Mouse (Mus musculus): ENCODE measurements around the gene Cep44. TPM values are rescaled to one million over a fixed set of nuclear protein-coding genes. Genes with fewer than 3 reads are reported as not detected.

Gene Cep44
- polyA plus RNA-seq (2014; fragmentation: Nextera tagmentation; extraction: Ambion mirVana), result 41.3 and 43.5 TPM in 2 replicates

- H3K4me3 ChIP-seq (ENCODE audit: low read length), result peak within 1 kb of the TSS; percentile 85
- peak within 1 kb of the TSS; percentile 79 for H3K27ac ChIP-seq (ENCODE audit: low read depth, low read length)
- peak within 1 kb of the TSS; percentile 66 for H3K4me2 ChIP-seq (replicated peaks; ENCODE audit: low read depth, low read length)
- H3K9me3 ChIP-seq (ENCODE audit: control insufficient read depth, low read length), result no peaks in the 10 kb centered on the region
- no peaks in the 10 kb centered on the region for H3K27me3 ChIP-seq (ENCODE audit: control insufficient read depth, insufficient read depth, low read length)
- peak within 1 kb of the TSS; percentile 75 for H3K9ac ChIP-seq (ENCODE audit: low read depth, low read length)
- under 1% methylated on average over 53 of the region's 53 CpGs for WGBS
- peaks cover 8% of the 10 kb centered on the region; the same call in 1 of the 2 replicates for H3K4me1 ChIP-seq (ENCODE audit: control insufficient read depth, insufficient read depth, low read length)
- peak; percentile 89 for ATAC-seq (ENCODE audit: low FRiP score, low TSS enrichment)
- H3K36me3 ChIP-seq (ENCODE audit: control insufficient read depth, insufficient read depth, low read length), result no peaks in the 10 kb centered on the region; the same call in 1 of the 2 replicates
Measured at GRCm38 (mm10) chr8:56550558-56551360, at the start of gene Cep44, which contains the start of gene Fbxo8. TSS of gene Cep44 (minus strand) at chr8:56551047. TSS of gene Fbxo8 (plus strand) at chr8:56551090.

GRCm38 (mm10) chr8:56591502-56591901 lies 40.7 kb upstream of the Cep44 start:
- no peaks in the 10 kb centered on the region for H3K27me3 ChIP-seq (ENCODE audit: control insufficient read depth, insufficient read depth, low read length)
- H3K4me2 ChIP-seq (replicated peaks; ENCODE audit: low read depth, low read length), result no peak overlapping the region
- H3K27ac ChIP-seq (ENCODE audit: low read depth, low read length), result no peak overlapping the region
- WGBS, result 96% methylated on average over 5 of the region's 5 CpGs
- no peaks in the 10 kb centered on the region for H3K36me3 ChIP-seq (ENCODE audit: control insufficient read depth, insufficient read depth, low read length)
- H3K9me3 ChIP-seq (ENCODE audit: control insufficient read depth, low read length), result no peaks in the 10 kb centered on the region
- H3K4me3 ChIP-seq (ENCODE audit: low read length), result no peak overlapping the region
- ATAC-seq (ENCODE audit: low FRiP score, low TSS enrichment), result no peak
- H3K9ac ChIP-seq (ENCODE audit: low read depth, low read length), result no peak overlapping the region
- H3K4me1 ChIP-seq (ENCODE audit: control insufficient read depth, insufficient read depth, low read length), result no peaks in the 10 kb centered on the region

GRCm38 (mm10) chr8:56591084-56591483 lies 40.2 kb upstream of the Cep44 start:
- Histone ChIP-seq H3K36me3 (ENCODE audit: control insufficient read depth, insufficient read depth, low read length) (no peaks in the 10 kb centered on the region), H3K9me3 (ENCODE audit: control insufficient read depth, low read length) (no peaks in the 10 kb centered on the region), H3K27ac (ENCODE audit: low read depth, low read length) (no peak overlapping the region), H3K4me2 (replicated peaks; ENCODE audit: low read depth, low read length) (no peak overlapping the region), H3K9ac (ENCODE audit: low read depth, low read length) (no peak overlapping the region), H3K4me3 (ENCODE audit: low read length) (no peak overlapping the region), H3K27me3 (ENCODE audit: control insufficient read depth, insufficient read depth, low read length) (no peaks in the 10 kb centered on the region), H3K4me1 (ENCODE audit: control insufficient read depth, insufficient read depth, low read length) (no peaks in the 10 kb centered on the region)
- no peak for ATAC-seq (ENCODE audit: low FRiP score, low TSS enrichment)
- WGBS, result 97% methylated on average over 1 of the region's 1 CpGs

- H3K9ac ChIP-seq (ENCODE audit: low read depth, low read length), result no peak overlapping the region
- WGBS, result 62% methylated on average over 2 of the region's 2 CpGs
- H3K4me1 ChIP-seq (ENCODE audit: control insufficient read depth, insufficient read depth, low read length), result no peaks in the 10 kb centered on the region
- no peak for ATAC-seq (ENCODE audit: low FRiP score, low TSS enrichment)
- H3K4me2 ChIP-seq (replicated peaks; ENCODE audit: low read depth, low read length), result no peak overlapping the region
- no peaks in the 10 kb centered on the region for H3K9me3 ChIP-seq (ENCODE audit: control insufficient read depth, low read length)
- no peak overlapping the region for H3K27ac ChIP-seq (ENCODE audit: low read depth, low read length)
- H3K4me3 ChIP-seq (ENCODE audit: low read length), result no peak overlapping the region
- no peaks in the 10 kb centered on the region for H3K27me3 ChIP-seq (ENCODE audit: control insufficient read depth, insufficient read depth, low read length)
- H3K36me3 ChIP-seq (ENCODE audit: control insufficient read depth, insufficient read depth, low read length), result no peaks in the 10 kb centered on the region
Measured at GRCm38 (mm10) chr8:56589004-56589403, 38.2 kb upstream of the Cep44 start.

GRCm38 (mm10) chr8:56582841-56583240 lies 32.0 kb upstream of the Cep44 start:
- Histone ChIP-seq H3K4me1 (ENCODE audit: control insufficient read depth, insufficient read depth, low read length) (no peaks in the 10 kb centered on the region), H3K9me3 (ENCODE audit: control insufficient read depth, low read length) (no peaks in the 10 kb centered on the region), H3K9ac (ENCODE audit: low read depth, low read length) (no peak overlapping the region), H3K4me2 (replicated peaks; ENCODE audit: low read depth, low read length) (no peak overlapping the region), H3K4me3 (ENCODE audit: low read length) (no peak overlapping the region), H3K27me3 (ENCODE audit: control insufficient read depth, insufficient read depth, low read length) (no peaks in the 10 kb centered on the region), H3K27ac (ENCODE audit: low read depth, low read length) (no peak overlapping the region), H3K36me3 (ENCODE audit: control insufficient read depth, insufficient read depth, low read length) (no peaks in the 10 kb centered on the region)
- no peak for ATAC-seq (ENCODE audit: low FRiP score, low TSS enrichment)

- Histone ChIP-seq H3K4me2 (replicated peaks; ENCODE audit: low read depth, low read length) (no peak overlapping the region), H3K4me1 (ENCODE audit: control insufficient read depth, insufficient read depth, low read length) (no peaks in the 10 kb centered on the region), H3K36me3 (ENCODE audit: control insufficient read depth, insufficient read depth, low read length) (no peaks in the 10 kb centered on the region), H3K9ac (ENCODE audit: low read depth, low read length) (no peak overlapping the region), H3K9me3 (ENCODE audit: control insufficient read depth, low read length) (no peaks in the 10 kb centered on the region), H3K27ac (ENCODE audit: low read depth, low read length) (no peak overlapping the region), H3K27me3 (ENCODE audit: control insufficient read depth, insufficient read depth, low read length) (no peaks in the 10 kb centered on the region), H3K4me3 (ENCODE audit: low read length) (no peak overlapping the region)
- 92% methylated on average over 4 of the region's 4 CpGs for WGBS
- ATAC-seq (ENCODE audit: low FRiP score, low TSS enrichment), result no peak
Measured at GRCm38 (mm10) chr8:56580918-56581317, 30.1 kb upstream of the Cep44 start.

- H3K4me1 ChIP-seq (ENCODE audit: control insufficient read depth, insufficient read depth, low read length), result no peaks in the 10 kb centered on the region
- H3K9ac ChIP-seq (ENCODE audit: low read depth, low read length), result no peak overlapping the region
- no peak overlapping the region for H3K4me2 ChIP-seq (replicated peaks; ENCODE audit: low read depth, low read length)
- H3K36me3 ChIP-seq (ENCODE audit: control insufficient read depth, insufficient read depth, low read length), result no peaks in the 10 kb centered on the region
- H3K27me3 ChIP-seq (ENCODE audit: control insufficient read depth, insufficient read depth, low read length), result no peaks in the 10 kb centered on the region
- WGBS, result 97% methylated on average over 9 of the region's 9 CpGs
- H3K9me3 ChIP-seq (ENCODE audit: control insufficient read depth, low read length), result no peaks in the 10 kb centered on the region
- no peak overlapping the region for H3K4me3 ChIP-seq (ENCODE audit: low read length)
- no peak overlapping the region for H3K27ac ChIP-seq (ENCODE audit: low read depth, low read length)
- no peak for ATAC-seq (ENCODE audit: low FRiP score, low TSS enrichment)
Measured at GRCm38 (mm10) chr8:56566856-56567255, 16.0 kb upstream of the Cep44 start.

GRCm38 (mm10) chr8:56564399-56565047 lies 13.7 kb upstream of the Cep44 start:
- WGBS, result 77% methylated on average over 4 of the region's 4 CpGs

GRCm38 (mm10) chr8:56552551-56553103 lies 1.8 kb upstream of the Cep44 start:
- no peaks in the 10 kb centered on the region for H3K9me3 ChIP-seq (ENCODE audit: control insufficient read depth, low read length)
- WGBS, result 77% methylated on average over 5 of the region's 5 CpGs
- no peak overlapping the region; the same call in 1 of the 2 replicates for H3K4me2 ChIP-seq (replicated peaks; ENCODE audit: low read depth, low read length)
- H3K9ac ChIP-seq (ENCODE audit: low read depth, low read length), result no peak overlapping the region
- peaks cover 8% of the 10 kb centered on the region; the same call in 1 of the 2 replicates for H3K4me1 ChIP-seq (ENCODE audit: control insufficient read depth, insufficient read depth, low read length)
- no peaks in the 10 kb centered on the region for H3K36me3 ChIP-seq (ENCODE audit: control insufficient read depth, insufficient read depth, low read length)
- no peak overlapping the region for H3K27ac ChIP-seq (ENCODE audit: low read depth, low read length)
- H3K27me3 ChIP-seq (ENCODE audit: control insufficient read depth, insufficient read depth, low read length), result no peaks in the 10 kb centered on the region
- no peak overlapping the region for H3K4me3 ChIP-seq (ENCODE audit: low read length)
- ATAC-seq (ENCODE audit: low FRiP score, low TSS enrichment), result no peak

More at GRCm38 (mm10) chr8:56564399-56565047, 13.7 kb upstream of the Cep44 start:
- Histone ChIP-seq H3K4me3 (ENCODE audit: low read length) (no peak overlapping the region), H3K4me1 (ENCODE audit: control insufficient read depth, insufficient read depth, low read length) (no peaks in the 10 kb centered on the region), H3K9me3 (ENCODE audit: control insufficient read depth, low read length) (no peaks in the 10 kb centered on the region), H3K27me3 (ENCODE audit: control insufficient read depth, insufficient read depth, low read length) (no peaks in the 10 kb centered on the region), H3K4me2 (replicated peaks; ENCODE audit: low read depth, low read length) (no peak overlapping the region), H3K27ac (ENCODE audit: low read depth, low read length) (no peak overlapping the region), H3K9ac (ENCODE audit: low read depth, low read length) (no peak overlapping the region), H3K36me3 (ENCODE audit: control insufficient read depth, insufficient read depth, low read length) (no peaks in the 10 kb centered on the region)
- ATAC-seq (ENCODE audit: low FRiP score, low TSS enrichment), result no peak

All from kidney, embryonic 14.5 days (tissue).